Mouse (Mus musculus) lung, postnatal 0 days (tissue): Measurements from ENCODE around the gene Tbc1d5.

Source experiments
- CTCF ChIP-seq: IDR thresholded peaks from 2 replicates; pipeline ENCODE4 v1.5.1; 2016; ENCODE audit warnings: antibody characterized with exemption, mild to moderate bottlenecking
- EP300 ChIP-seq: IDR thresholded peaks from 2 replicates; pipeline ENCODE4 v1.6.1; 2016; ENCODE audit warnings: antibody characterized with exemption, mild to moderate bottlenecking, control low read depth

GRCm38 (mm10) chr17:50750874-50751273 lies 428.3 kb downstream of the Tbc1d5 start:
- TF ChIP-seq CTCF: no peak
- no peak for TF ChIP-seq EP300
